Mouse (Mus musculus) liver, embryonic 16.5 days (tissue): ENCODE measurements at regions not wholly inside any gene's neighbourhood (a gene's known extent, or its start where the extent isn't known, plus 50 kb on each side); places are given as distances from the start of the nearest gene placed in this dataset.
A peak's percentile ranks its signal among the peaks of the same experiment; 100 is the strongest.

ENCODE experiments used
- ATAC-seq: fragments of 200-750 bp; cut with Nextera tagmentation; 2 replicates; pipeline ENCODE4 v1.8.0; 2017; ENCODE audit warnings: low read depth, mild to moderate bottlenecking, moderate number of reproducible peaks, moderate library complexity
- H3K27ac ChIP-seq: fragments of 300-500 bp; sonication (generic); 2 replicates; pipeline ENCODE4 v1.5.1; 2014; ENCODE audit warnings: mild to moderate bottlenecking, low read length
- H3K27me3 ChIP-seq: fragments of 300-500 bp; sonication (generic); 2 replicates; pipeline ENCODE4 v1.6.1; 2014; ENCODE audit warnings: low read depth, low read length, mixed read lengths; ENCODE audit not compliant: control insufficient read depth, insufficient read depth
- H3K36me3 ChIP-seq: fragments of 300-500 bp; sonication (generic); 2 replicates; pipeline ENCODE4 v1.6.1; 2014; ENCODE audit warnings: mild to moderate bottlenecking; ENCODE audit not compliant: control insufficient read depth, insufficient read depth
- H3K4me1 ChIP-seq: fragments of 300-500 bp; sonication (generic); 2 replicates; pipeline ENCODE4 v1.6.1; 2014; ENCODE audit warnings: low read depth, low read length, mixed read lengths; ENCODE audit not compliant: control insufficient read depth
- H3K4me2 ChIP-seq: fragments of 300-500 bp; sonication (generic); 2 replicates; pipeline ENCODE4 v1.6.1; 2014; ENCODE audit warnings: low read depth, low read length, mixed read lengths
- H3K4me3 ChIP-seq: fragments of 300-500 bp; sonication (generic); 2 replicates; pipeline ENCODE4 v1.5.1; 2014; ENCODE audit warnings: low read depth, mild to moderate bottlenecking, low read length
- H3K9ac ChIP-seq: fragments of 300-500 bp; sonication (generic); 2 replicates; pipeline ENCODE4 v1.6.1; 2014; ENCODE audit warnings: low read depth, low read length
- H3K9me3 ChIP-seq: fragments of 300-500 bp; sonication (generic); replicated peaks from 2 replicates; pipeline ENCODE4 v1.6.1; 2016; ENCODE audit warnings: low read length; ENCODE audit not compliant: control insufficient read depth
- WGBS: fragments of 180-500 bp; shearing (Covaris S2); extraction: QIAGEN DNeasy Blood & Tissue Kit; methylation state at CpG from one replicate; pipeline ENCODE4 v1.1.7; 2014; ENCODE audit not compliant: insufficient replicate concordance; 5-methylcytosine and 5-hydroxymethylcytosine counted together

DNA sequence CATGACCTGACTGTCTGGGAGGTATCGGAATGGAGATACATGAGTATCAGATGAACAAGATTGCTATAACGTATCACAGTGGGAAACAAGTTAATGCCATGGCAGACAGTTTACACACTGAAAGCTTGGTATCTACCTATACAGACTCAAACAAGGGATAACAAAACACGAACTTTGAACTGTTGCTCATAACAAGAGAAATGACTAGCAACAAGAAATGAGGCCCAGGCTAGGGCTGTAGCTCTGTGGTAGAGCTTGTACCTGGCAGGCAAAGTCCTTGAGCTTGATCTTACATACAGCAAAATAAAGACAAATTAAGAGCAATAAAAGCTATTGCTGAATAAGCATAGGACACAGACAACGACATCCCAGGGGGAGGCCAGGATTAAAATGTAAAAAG, 172.4 kb upstream of the Pln start:
- H3K4me3 ChIP-seq, result no peak overlapping the region
- no peaks in the 10 kb centered on the region for H3K36me3 ChIP-seq
- ATAC-seq, result no peak
- H3K27ac ChIP-seq, result no peak overlapping the region
- H3K27me3 ChIP-seq, result no peaks in the 10 kb centered on the region
- H3K9me3 ChIP-seq, result no peaks in the 10 kb centered on the region
- WGBS, result 62% methylated on average over 4 of the region's 4 CpGs
- H3K4me1 ChIP-seq, result no peaks in the 10 kb centered on the region
- H3K9ac ChIP-seq, result no peak overlapping the region
- H3K4me2 ChIP-seq, result no peak overlapping the region

DNA sequence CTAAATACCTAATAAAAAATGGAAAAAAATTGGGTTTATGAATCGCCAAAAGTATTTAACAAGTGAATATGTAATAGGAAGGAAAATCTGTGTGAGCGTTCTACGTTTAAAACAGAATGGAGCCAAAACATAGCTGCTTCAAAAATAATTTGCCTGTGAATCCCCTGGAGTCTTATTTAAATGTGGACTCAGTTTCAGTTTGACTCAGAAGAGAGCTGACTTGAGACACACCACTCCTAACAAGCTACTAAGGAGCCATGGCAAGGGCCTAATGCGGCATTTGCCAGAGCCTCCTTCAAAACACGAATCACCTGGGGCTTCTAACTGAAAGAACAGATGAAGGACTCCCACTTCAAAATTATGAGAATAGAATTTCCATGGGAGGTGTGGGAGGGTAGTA, 169.7 kb upstream of the Pln start:
- no peaks in the 10 kb centered on the region for H3K27me3 ChIP-seq
- H3K36me3 ChIP-seq, result no peaks in the 10 kb centered on the region
- WGBS, result 82% methylated on average over 5 of the region's 5 CpGs
- H3K9ac ChIP-seq, result no peak overlapping the region
- no peak overlapping the region for H3K4me3 ChIP-seq
- no peak overlapping the region for H3K4me2 ChIP-seq
- ATAC-seq, result no peak
- H3K4me1 ChIP-seq, result no peaks in the 10 kb centered on the region
- H3K9me3 ChIP-seq, result no peaks in the 10 kb centered on the region
- no peak overlapping the region for H3K27ac ChIP-seq

DNA sequence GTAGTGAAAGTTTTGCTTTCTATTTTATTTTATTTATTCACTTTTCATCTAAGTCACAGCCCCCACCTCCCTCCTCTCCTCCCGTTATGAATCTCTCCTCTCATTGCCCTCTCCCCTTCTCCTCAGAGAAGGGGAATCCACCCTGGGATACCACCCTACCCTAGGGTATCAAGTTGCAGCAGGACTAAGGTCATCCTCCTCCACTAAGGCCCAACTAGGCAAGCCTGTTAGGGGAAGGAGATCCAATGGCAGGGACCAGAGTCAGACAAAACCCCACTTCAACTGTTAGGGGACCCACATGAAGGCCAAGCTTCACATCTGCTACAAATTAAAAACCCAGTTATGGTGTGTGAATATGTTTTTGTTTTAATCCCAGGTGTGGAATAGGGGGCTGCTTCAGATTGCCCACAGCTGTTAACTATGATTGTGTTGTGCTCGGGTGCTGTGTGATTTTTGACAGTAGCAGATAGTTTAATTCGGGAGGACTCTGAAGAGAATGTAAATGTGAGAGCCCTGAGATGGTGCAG, 163.4 kb upstream of the Pln start:
- no peak overlapping the region for H3K4me2 ChIP-seq
- H3K9ac ChIP-seq, result no peak overlapping the region
- H3K9me3 ChIP-seq, result no peaks in the 10 kb centered on the region
- H3K4me3 ChIP-seq, result no peak overlapping the region
- no peaks in the 10 kb centered on the region for H3K27me3 ChIP-seq
- no peak for ATAC-seq
- no peaks in the 10 kb centered on the region for H3K4me1 ChIP-seq
- H3K36me3 ChIP-seq, result no peaks in the 10 kb centered on the region
- H3K27ac ChIP-seq, result no peak overlapping the region
- WGBS, result 61% methylated on average over 3 of the region's 3 CpGs

DNA sequence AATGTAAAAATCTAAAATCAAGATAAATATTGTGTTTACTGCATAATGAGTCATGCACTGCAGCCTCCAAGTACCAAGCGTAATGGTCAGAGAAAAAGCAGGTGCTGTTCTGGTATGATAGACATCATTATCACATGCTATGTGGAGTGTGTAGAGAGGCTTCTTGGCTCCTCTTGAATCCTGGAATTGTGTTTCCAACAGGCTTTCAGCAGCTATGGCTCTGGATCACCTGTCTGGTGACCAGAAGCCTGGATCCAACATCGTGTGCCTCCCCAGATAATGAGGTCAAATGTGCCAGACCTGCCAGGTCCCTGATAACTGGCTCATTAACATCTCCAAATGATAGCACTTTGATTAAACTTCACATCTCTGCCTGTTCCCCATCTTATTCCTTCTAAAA, 161.5 kb upstream of the Pln start:
- H3K4me3 ChIP-seq, result no peak overlapping the region
- ATAC-seq, result no peak
- H3K27me3 ChIP-seq, result no peaks in the 10 kb centered on the region
- no peak overlapping the region for H3K4me2 ChIP-seq
- H3K9ac ChIP-seq, result no peak overlapping the region
- no peak overlapping the region for H3K27ac ChIP-seq
- no peaks in the 10 kb centered on the region for H3K9me3 ChIP-seq
- H3K36me3 ChIP-seq, result no peaks in the 10 kb centered on the region
- 68% methylated on average over 2 of the region's 2 CpGs for WGBS
- no peaks in the 10 kb centered on the region for H3K4me1 ChIP-seq

DNA sequence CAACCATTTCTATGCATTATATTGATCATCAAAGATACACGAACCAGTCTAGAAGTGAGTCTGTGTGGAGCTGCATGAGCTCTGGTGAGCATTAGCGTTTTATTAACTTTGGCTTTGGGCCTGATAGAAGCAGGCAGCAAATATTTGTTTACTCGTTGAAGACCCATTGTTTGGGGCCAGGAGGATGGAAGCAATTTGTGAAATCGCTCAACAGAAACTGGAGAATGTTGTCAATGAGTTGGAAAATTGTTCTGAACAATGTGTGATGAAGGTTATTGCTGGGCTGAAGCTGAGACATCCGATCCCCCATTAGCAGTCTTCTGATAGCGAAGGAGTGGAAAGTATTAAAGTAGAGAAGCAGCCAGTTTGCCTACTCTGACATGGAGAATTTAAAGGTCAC, 158.9 kb upstream of the Pln start:
- Histone ChIP-seq H3K4me3 (no peak overlapping the region), H3K27ac (no peak overlapping the region), H3K4me1 (no peaks in the 10 kb centered on the region), H3K4me2 (no peak overlapping the region), H3K9ac (no peak overlapping the region), H3K27me3 (no peaks in the 10 kb centered on the region), H3K36me3 (no peaks in the 10 kb centered on the region), H3K9me3 (no peaks in the 10 kb centered on the region)
- WGBS, result 60% methylated on average over 6 of the region's 6 CpGs
- no peak for ATAC-seq

DNA sequence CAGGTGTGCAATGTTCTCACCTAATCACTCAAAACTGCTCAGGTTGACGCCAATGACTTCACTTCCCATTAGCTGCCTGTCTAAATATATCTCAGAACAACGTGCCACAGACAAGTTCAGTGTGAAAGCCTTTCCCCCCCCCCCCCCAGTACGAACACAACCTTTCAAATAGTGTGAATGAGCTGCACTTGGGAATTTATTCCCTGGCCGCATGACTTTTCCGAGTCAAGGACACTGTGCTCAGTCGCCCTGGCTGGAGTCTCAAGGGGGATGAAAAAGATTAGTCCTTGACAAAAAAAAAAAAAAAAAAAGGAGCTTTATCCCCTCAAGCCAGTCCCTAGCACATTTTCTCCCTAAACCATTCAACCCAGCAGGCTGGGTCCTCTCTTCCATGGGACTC, 158.4 kb upstream of the Pln start:
- H3K9me3 ChIP-seq, result no peaks in the 10 kb centered on the region
- H3K4me2 ChIP-seq, result no peak overlapping the region
- no peaks in the 10 kb centered on the region for H3K36me3 ChIP-seq
- H3K9ac ChIP-seq, result no peak overlapping the region
- H3K4me3 ChIP-seq, result no peak overlapping the region
- 57% methylated on average over 6 of the region's 6 CpGs for WGBS
- H3K4me1 ChIP-seq, result no peaks in the 10 kb centered on the region
- no peak for ATAC-seq
- no peak overlapping the region for H3K27ac ChIP-seq
- no peaks in the 10 kb centered on the region for H3K27me3 ChIP-seq

DNA sequence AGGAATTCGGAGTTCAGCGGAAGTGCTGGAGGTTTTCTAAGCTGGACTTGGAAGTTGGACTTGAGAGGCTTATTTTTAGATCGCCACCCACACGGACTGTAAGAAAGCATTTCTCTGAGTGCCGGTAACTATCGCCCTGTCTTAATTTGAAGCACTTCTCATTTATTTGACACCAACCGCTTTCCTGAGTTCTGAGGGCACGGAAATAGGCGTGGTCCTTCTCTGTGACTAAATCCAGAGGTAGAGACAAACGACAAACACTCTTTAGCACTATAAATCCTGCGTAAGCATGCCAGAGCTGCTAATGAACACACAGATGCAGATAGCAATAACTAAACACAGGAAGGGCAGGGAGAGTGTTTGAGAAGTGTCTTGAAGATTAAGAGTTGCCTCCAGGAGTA, 156.7 kb upstream of the Pln start:
- no peak overlapping the region for H3K9ac ChIP-seq
- H3K4me1 ChIP-seq, result no peaks in the 10 kb centered on the region
- no peak overlapping the region for H3K4me3 ChIP-seq
- no peak overlapping the region for H3K27ac ChIP-seq
- H3K4me2 ChIP-seq, result 0 out of 2 replicates have a peak overlapping the region, but pooled peaks have one; percentile 3
- H3K36me3 ChIP-seq, result no peaks in the 10 kb centered on the region
- 20% methylated on average over 11 of the region's 11 CpGs for WGBS
- H3K27me3 ChIP-seq, result no peaks in the 10 kb centered on the region
- no peak for ATAC-seq
- H3K9me3 ChIP-seq, result no peaks in the 10 kb centered on the region

DNA sequence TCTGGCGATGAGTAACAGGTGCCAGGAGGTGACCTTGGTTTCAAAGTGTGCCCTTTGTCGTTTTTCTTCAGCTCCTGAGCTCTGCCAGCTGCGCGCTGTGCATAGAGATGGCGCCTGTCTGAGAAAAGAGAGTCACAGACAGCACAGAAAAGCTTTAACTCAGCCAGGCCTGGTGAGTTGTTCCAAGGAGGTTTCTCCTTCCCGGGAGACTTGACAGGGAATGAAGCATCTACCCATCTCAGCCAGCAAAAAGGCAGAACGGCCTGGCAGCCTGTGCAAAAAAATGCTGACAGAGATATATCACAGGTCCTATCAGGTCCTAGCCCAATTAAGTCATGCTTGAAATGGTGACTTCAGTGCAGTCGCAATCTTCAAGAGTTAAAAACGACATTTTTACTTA, 156.1 kb upstream of the Pln start:
- Histone ChIP-seq H3K36me3 (no peaks in the 10 kb centered on the region), H3K4me1 (no peaks in the 10 kb centered on the region), H3K27me3 (no peaks in the 10 kb centered on the region), H3K27ac (no peak overlapping the region), H3K9me3 (no peaks in the 10 kb centered on the region), H3K4me3 (no peak overlapping the region), H3K4me2 (no peak overlapping the region), H3K9ac (no peak overlapping the region)
- no peak for ATAC-seq
- 62% methylated on average over 9 of the region's 9 CpGs for WGBS

DNA sequence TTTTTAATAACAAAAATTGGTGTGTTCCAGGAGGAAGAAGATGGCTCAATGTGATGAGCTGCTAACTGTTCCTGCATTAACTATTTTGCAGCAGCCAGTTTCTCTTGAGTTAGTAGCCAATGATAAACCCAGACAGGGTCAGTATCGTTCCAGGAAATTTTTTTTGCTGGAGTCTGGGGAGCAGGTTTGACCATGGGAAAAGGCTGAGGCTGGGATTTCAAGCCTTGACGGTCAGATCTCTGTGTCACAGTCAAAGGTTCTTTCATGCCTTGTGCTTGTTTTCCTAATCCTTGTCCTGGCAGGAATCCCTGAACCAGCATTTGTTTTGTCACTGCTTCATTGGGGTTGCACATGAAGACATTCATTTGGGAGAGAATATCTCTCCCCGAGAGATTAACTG, 129.0 kb upstream of the Pln start:
- H3K9me3 ChIP-seq, result no peaks in the 10 kb centered on the region
- no peak for ATAC-seq
- no peaks in the 10 kb centered on the region for H3K4me1 ChIP-seq
- WGBS, result 72% methylated on average over 3 of the region's 3 CpGs
- no peak overlapping the region for H3K27ac ChIP-seq
- no peaks in the 10 kb centered on the region for H3K36me3 ChIP-seq
- H3K27me3 ChIP-seq, result no peaks in the 10 kb centered on the region
- H3K9ac ChIP-seq, result no peak overlapping the region
- H3K4me3 ChIP-seq, result no peak overlapping the region
- no peak overlapping the region for H3K4me2 ChIP-seq

DNA sequence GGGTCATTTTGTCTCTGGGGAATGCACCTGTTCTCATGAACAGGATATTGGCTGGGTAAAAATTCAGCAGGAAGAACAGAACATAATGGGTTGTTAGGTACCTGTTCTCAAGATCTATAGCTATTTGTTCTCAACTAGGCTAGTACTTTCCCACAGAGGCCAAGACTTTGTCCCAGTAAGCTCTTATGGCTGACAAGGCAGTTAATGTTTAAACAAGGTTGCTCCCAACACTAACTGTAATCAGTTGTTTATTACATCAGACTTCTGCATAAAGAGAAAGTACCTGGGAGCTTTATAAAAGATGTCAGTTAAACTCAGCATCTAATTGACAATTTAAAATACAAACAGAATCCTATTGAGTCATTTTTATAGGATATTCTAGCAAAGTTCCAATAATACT, 127.6 kb upstream of the Pln start:
- no peaks in the 10 kb centered on the region for H3K27me3 ChIP-seq
- H3K9ac ChIP-seq, result no peak overlapping the region
- H3K36me3 ChIP-seq, result no peaks in the 10 kb centered on the region
- no peak overlapping the region for H3K27ac ChIP-seq
- H3K4me1 ChIP-seq, result no peaks in the 10 kb centered on the region
- no peaks in the 10 kb centered on the region for H3K9me3 ChIP-seq
- H3K4me2 ChIP-seq, result no peak overlapping the region
- ATAC-seq, result no peak
- no peak overlapping the region for H3K4me3 ChIP-seq
